Mouse (Mus musculus) A20 (cell line): ENCODE measurements around the gene Prr5l.

Source experiments
- DNase-seq: peaks from one replicate; pipeline ENCODE4 v3.0.0-alpha.2; 2011; ENCODE audit warnings: low read depth, low spot score

The Prr5l gene

DNA sequence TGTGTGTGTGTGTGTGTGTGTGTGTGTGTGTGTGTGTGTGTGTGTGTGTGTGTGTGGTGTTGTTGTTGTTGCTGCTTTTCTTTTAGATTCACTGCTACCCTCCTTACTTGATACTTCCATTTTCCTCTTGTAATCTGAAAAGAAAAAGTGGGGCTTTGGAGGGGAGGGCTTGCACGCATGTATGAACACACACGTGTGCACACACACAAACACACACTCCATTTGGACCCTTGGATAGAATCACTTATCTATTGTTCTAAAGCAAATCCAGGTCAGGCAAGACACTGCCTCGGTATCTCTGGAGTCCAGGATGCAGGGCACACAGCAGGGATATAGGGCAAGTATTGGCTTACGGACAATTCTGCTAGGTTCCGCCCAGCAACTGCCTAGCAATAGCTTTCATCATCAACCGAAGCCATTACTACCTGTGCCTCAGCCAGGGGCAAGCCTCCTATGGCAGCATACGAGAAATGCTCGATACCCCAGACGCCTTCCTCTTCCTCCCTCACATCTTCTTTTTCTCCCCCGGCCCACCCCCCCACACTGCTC, 159.4 kb downstream of the Prr5l start:
- no peak for DNase-seq

DNA sequence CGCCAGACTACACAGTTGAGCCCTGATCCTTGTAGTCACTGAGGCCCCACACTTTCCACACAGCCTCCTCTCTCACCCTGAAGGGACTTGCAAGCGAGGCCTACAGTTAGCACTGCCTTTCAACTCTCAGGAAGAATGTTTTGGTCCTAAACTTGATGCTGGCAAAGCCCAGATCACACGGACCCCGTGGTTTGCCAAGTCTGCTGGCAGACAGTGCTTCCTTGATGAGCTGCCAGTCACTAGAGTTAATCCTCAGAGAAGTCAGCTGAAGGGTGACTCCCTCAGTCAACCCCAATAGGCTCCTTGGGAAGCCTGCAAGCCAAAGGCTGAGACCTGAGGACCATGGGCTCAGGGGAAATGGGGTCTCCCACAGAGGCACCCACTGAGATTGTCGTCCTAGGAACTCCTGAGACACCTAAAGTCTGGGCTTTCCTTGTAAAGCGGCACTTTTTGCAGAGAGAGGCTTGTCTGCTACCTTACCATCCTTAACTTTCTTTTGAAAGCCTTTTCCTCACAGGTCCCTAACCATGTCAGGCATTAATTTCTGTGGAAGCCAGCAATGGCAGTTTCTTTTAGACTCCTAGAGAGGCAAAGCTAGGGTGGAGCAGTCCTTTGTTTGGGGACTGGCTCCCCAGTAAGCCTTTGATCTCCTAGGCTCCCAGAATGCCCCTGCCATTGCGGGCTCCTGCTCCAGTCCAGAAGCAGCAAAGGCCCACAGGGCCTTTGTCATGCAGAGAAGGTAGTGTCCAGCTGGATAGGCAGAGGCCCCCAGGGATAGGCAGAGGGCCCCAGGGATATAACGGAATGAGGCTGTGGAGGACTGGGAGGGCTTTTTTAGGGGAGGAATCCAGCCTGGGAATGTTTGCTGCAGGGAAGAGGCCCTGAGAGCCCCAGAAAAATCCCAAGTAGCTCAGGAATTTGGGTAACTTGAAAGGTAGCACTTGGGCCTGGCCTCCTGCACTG, 160.2 kb downstream of the Prr5l start:
- DNase-seq, result no peak

DNA sequence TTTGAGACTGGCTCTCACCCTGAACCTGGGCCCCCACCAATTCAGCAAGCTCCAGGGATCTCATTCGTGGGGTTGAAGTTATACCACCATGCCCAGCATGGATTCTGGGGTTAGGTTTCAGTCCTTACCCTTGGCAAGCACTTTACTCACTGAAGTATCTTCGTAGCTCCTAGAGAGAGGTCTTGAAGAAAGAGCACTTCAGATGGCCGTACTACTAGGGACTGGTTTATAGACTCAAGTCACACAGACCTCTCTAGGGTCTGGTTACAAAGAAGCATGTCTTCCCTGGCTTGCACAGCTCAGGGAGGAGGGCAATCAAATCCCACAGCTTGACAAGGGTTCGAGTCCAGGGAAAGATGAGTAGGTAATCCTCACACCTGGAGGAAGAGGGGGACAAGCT, 161.0 kb downstream of the Prr5l start:
- no peak for DNase-seq

DNA sequence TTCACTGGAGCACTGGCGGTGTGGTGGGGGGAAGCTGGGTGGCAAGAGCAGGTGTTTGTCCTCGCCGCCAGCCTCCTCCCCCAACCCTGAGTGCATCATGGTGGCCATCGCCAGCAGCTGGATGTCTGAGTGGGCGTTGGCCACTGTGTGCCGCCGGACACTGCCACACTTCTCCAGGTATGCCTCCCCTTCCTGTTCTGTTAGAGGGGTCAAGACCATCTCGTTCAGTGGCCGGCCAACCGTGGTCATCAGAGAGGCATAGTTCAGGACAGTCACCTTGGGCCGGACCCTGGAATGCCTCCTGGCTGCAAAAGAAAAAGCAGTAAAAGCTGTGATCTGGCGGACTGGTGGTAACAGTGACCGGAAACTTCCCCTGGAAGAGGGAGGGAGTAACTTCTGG, 165.7 kb downstream of the Prr5l start:
- DNase-seq, result no peak

DNA sequence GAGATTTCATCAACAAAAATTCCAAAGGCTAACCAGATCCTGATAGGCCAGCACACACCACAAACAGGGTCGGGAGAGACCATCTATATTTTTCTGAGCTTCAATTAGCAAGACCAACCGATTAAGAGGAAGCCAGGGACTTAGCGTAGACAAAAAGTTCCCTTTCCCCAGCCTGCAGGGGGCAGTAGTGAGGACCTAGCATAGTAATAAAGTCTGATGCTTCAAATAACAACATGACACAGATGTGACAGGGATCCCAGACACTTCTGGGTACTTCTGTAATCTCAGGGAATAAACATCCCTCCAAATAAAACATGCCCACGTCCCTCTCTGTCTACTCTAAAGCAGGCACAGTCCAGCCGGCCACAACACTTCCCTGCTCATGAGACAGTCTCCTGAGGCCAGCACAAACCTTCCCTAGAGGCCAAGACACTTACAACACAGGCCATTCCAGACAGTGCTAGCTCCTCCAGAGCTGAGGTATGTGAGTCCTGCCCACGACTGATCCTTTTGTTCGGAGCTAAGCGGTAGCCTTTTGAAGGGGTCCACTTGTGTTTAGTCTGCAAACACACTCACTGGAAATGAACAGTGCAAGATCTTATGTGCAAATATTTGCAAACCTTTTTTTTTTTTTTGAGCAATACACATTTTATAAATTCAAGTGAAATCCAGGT, 167.0 kb downstream of the Prr5l start:
- DNase-seq, result peak; percentile 74

DNA sequence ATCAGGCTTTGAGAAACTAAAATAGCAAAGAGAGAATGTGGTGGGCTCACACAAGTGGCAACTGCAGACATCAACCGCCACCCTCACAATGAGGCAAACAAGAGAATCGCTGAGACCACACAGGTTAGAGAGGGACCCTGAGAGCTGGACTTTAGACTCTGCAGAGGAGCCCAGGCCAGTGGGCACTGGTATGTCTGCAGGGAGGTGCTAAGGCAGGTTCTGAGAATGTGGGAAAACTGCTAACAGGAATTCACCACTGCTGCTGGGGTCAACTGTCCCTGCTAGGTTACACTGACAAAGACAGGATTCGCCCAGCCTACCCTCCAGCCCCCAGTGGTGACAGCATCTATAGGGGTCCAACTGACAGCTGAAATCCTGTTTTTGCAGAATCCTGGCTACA, 171.2 kb downstream of the Prr5l start:
- no peak for DNase-seq

DNA sequence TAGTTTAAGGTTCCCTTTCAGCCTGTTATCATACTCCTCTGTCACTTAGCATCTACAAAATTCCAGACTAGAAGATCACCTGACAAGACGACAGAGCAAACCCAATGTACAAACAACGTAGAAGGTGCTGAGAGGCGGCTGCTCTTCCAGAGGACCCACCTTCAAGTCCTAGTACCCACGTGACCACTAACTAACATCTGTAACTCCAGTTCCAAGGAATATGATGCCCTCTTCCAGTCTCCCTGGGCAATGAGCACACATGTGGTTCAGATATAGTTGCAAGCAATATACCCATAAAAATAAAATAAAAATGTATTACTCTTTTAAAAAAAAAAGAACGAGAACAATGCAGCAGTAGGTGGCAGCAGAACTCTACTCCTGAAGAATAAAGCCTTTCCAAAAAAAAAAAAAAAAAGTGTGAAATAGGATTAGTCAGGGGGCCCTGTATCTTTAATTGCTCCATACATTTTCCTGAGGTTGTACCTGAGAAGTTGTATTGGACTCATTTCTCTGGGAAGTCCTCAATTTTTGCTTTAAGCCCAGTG, 176.8 kb downstream of the Prr5l start:
- DNase-seq, result peak; percentile 32

DNA sequence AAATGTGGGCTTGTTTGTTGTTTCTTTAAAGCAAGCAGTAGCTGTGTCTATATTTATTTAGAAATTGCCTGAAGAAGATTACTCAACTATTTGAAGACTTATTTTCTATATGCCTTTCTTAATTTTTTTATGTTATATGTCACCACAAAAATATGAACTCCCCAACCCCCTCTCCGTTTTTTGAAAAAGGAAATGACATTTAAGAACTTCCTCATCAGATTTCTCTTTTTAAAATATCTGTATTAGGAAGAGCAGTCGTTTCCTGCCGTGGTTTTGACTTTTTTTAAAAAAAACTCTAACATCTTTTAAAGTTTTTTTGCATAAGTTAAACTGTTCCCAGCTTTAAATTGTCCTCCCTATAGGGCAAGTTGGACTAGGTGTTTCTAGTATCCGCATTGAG, 183.5 kb downstream of the Prr5l start:
- DNase-seq, result peak; percentile 18

DNA sequence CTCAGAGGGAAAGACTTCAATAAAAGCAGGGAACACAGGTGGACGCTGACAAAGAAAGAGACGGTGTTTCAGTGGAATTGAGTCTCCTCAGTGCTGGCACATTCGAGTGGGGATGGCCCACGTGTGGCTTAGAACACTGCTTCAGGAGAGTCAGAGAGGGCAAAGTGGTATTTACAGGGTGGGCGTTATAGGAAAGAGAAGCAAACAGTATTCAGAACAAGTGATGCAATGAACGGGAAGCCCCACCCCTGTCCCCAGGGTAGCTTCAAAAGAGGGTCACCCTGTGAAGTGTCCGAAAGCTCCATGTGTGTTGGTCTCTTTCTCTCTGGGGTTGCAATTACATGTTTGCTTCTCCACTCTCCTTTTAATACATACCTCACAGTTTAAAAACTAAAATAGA, 187.2 kb downstream of the Prr5l start:
- DNase-seq, result no peak

DNA sequence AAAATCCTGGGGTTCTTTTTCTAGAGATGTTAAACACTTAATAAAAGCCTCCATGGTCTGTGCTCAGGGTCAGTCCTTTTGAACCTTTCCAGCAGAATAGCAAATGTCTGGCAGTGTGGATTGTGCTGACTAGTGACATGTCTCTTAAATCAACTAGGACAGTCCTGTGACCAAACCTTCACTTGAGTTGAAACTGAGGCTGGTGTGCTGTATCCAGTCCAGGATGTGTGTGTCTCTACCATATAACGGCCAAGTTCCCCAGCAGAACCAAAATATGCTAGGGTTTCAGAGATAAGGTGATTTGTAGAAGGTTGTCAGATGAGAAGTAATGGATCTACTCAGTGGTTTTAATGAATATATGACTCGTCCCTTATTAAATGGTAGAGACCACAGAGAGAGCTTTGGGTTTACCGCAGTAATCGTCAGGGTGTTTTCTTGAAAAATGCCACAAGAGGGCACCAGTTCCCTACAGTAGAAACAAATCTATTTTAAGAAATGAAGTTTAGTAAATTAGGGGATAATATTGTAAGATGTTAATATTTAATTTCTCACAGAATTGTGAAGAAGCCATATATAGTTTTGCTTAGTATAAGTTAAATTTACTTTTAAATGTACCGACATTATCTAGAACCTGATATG, 189.1 kb downstream of the Prr5l start:
- peak; percentile 39 for DNase-seq

DNA sequence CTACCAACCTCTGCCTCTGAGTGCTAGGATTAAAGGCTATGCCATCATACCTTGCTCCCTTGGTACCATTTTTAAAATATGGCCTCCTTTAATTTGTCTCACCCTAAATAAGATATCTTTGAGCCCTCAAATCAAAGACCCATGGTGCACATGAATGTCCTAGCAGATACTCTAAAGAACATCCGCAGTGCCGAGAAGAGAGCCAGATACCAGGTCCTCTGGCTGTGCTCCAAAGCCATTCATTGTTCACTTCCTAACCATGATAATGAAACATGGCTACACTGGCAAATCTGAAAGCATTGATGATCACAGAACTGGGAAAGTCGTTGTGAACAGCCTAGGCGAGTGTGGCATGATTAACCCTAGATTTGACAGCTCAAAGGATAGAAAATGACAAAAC, 189.8 kb downstream of the Prr5l start:
- DNase-seq, result no peak

DNA sequence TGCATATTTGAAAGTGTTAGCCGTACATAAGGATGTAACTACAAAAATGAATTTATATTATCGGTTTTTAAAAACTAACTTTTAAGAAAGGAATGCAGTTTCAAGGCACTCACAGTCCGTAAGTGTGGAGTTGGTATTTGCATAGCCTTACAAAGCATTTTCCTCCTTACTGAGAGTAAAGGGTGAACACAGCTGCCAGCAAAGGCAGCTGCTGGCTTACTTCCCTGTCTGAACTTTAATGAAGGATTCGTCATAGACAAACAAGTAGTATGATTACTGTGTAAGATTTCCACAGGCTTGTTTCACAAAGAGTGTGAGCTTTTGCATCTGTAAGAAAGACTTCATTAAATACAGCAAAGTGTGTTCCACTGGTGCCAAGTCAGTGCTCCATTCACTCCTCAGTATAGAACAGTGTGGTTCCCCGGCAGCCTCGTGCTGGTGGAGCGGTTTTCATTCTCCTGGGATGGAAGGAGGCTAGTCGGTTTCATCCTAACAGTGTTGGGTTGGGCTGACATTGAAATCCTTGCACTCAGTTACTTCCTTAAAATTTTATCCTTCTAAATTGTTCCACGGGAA, 192.5 kb downstream of the Prr5l start:
- no peak for DNase-seq

DNA sequence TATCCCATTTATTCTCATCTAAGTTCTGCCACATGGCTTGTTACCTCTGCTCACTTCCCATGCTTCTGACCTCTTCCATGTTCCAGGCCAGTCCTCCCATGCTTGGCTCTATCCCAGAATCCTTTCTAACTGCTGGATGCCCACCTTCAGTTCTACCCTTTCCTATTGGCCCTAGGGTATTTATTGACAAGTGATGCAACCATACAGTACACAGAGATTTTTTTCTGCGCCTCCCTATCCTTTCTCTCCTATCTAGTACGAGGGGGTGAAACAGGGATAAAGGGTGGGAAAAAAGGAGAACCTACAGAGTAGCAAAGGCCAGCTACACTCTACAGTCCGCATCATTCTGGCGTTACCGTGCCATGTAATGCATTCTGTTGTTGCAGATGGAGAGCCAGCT, 194.8 kb downstream of the Prr5l start:
- DNase-seq, result no peak

DNA sequence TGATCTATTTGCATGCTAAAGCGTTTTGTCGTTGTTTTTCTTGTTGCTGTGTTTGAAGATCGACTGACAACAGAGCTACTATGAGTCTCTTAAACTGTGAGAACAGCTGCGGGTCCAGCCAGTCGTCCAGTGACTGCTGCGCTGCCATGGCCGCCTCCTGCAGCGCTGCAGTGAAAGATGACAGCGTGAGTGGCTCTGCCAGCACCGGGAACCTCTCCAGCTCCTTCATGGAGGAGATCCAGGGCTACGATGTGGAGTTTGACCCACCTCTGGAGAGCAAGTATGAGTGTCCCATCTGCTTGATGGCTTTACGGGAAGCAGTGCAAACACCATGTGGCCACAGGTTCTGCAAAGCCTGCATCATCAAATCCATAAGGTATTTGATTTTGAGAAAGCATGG, 198.4 kb downstream of the Prr5l start:
- no peak for DNase-seq

DNA sequence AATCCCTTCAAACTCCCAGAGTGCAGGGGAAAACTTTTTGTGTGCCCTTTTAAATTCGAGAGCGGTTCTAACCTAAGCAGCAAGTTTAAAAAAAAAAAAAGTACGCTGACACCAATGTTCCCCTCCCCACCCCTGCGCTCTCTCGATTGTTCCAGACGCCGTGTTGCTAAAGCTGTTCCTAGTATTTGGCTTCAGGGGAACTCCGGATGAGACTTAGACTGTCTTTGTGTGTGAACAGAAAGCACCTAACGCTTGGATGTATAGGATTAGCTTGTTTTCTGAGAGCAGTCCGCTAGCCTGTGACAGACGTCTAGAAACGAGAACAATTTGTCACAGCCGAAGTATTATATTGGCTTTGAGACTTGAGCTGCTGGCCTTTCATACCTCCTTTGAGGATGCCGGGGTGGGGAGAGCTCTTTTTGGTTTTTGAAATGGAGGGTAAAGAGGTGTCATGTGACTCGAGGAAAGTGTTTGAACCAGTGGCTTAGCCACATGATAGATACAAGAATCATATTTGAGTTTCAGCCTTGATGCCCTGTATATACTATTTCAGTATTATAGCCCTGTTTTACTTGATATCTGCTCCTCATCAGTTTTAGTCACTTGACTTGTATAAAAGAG, 203.6 kb downstream of the Prr5l start:
- DNase-seq, result peak; percentile 47

DNA sequence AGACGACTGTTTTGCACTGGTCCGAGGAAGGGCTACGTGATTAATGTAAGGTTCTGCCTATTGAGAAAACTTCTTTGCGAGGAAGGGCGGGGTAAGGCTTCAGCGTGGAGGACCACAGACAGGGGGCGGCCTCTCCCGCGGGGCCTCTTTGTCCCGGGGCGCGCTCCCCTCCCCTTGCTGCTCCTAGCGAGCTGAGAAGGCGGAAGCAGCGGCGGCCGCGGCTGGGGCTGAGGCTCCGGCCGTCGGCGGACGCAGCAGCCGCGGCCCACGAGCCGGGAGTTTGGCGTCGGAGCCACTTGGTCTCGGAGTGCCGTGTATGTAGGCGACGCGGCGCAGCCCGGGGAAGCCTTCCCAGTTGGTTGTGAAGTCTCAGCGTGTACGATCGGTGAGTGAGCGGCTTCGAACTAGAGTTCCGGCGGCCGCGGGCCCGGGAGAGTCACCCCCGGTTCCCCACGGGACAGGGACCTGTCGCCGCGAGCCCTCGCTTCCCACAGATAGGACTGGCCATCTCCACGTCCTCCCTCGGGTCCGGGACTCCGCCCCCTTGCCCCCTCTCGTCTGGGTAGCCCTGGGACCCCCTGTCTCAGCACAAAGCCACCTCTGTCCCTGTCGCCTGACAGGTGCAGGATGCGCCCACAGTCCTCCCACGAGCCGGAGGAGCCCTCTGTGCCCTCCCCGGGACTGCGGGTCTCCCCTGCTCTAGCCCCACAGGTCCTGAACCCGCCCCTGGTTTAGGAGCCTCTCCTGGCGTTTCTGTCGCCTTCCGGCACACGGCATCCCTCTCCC, 204.4 kb downstream of the Prr5l start, which contains the start of gene Traf6:
TSS of gene Traf6 (plus strand) at position 194 of the 786 bp plus-strand sequence.
- peak; percentile 92 for DNase-seq

DNA sequence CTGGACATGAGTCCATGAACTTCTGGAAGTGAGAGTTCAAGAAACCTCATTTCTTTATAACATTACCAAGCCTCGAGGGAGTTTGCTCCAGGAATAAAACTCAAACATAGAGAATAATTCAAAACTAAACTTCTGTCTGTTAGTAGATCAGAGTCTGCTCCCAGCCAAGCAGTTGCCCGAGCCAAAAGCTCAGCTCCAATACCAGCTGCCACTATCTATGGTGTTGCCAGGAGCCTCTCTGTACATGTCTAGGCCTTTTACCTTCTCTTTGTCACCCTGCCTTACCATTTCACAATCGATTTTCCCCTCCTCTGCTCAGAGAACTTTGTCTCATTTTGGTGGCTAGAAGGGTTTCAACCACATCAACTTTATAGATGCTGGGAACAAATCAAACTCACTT, 209.3 kb downstream of the Prr5l start:
- DNase-seq, result no peak

DNA sequence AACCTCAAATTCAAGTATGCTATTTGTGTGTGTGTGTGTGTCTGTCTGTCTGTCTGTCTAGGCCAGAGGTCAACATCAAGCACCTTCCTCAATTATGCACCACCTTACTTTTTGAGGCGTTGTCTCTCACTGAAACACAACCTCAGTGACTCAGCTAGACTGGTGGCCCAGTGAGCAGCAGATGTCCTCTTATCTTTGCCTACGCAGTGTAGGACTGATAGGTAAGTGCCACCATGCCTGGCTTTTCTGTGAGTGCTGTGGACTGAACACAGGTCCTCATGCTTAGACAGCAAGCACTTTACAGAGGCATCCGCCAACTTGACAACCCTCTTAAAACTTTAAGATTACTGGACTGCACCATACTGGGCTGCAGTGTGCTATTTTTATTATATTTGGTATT, 214.1 kb downstream of the Prr5l start:
- DNase-seq, result no peak

DNA sequence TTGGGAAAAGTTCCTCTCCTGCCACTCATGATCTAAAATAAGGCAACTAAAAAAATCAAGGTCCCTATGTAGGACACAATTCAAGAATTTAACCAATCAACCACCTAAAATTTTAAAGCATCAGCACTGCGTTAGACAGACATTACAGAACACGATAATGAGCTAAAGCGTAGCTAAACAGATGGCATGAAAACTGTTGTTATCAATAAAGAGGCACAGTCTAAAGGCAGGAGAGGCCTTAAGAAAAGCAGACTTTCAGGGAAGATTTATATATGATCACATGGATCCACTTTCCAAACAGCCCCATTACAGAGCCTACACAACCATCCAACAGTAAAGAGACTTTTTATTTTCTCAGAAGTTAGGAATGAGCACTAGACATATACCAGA, 217.1 kb downstream of the Prr5l start:
- no peak for DNase-seq

DNA sequence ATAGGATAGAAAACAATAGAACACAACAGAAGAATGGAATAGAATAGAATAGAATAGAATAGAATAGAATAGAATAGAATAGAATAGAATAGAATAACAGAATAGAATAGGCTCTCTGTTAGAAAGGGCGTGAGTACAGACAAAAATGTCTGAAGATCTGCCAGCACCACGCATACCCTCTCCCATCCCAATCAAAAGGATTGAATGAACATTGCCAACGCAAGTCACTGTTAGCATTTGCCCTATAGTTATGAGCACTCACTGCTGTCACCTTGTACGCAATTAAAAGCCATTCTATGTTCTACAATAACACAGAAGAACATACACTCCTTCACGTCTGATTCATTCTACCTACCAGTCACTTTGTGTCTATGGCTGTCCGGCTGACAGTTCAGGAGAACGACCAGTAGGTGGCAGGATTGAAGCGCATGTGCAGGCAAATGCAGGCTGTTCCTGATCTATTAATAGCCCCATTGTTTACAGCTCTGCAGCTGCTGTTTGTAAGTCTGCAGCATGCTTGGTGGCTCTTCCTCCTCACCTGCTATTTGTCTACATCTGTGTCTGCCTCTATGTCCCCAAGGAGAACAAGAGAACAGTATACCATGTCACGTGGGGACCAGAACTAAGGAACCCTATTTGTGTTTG, 217.6 kb downstream of the Prr5l start:
- DNase-seq, result peak; percentile 87
